Mouse (Mus musculus) liver, postnatal 0 days (tissue): ENCODE measurements around the gene Kcnn3.

ENCODE experiments used
- CTCF ChIP-seq: sonication (generic); IDR thresholded peaks from 2 replicates; pipeline ENCODE4 v1.5.1; 2016; ENCODE audit warnings: antibody characterized with exemption, low read depth
- EP300 ChIP-seq: IDR thresholded peaks from 2 replicates; pipeline ENCODE4 v1.6.1; 2016; ENCODE audit warnings: antibody characterized with exemption, low read depth, mild to moderate bottlenecking

- TF ChIP-seq CTCF, result no peak
- TF ChIP-seq EP300, result no peak
These were observed 184.1 kb downstream of the Kcnn3 start for GRCm38 (mm10) chr3:89704064-89704463.
